Mouse (Mus musculus) MEL (cell line): ENCODE results near the gene Pex11b. TPM values are rescaled to one million over a fixed set of nuclear protein-coding genes. Genes with fewer than 3 reads are reported as not detected.

Experiments used
- DNase-seq: peaks from one replicate; pipeline ENCODE4 v3.0.0; 2011; ENCODE audit warnings: low read depth, low spot score
- H3K27ac ChIP-seq: 2 replicates; pipeline ENCODE4 v1.5.1; 2012; ENCODE audit warnings: low read depth, mild to moderate bottlenecking, control low read depth, low read length, moderate library complexity; ENCODE audit not compliant: control insufficient read depth
- H3K27me3 ChIP-seq, 2 experiments: fragments of 150-350 bp in 1 of 2; sonication (generic) in 1 of 2; 2 replicates each; pipeline ENCODE4 v1.6.1; 2012; ENCODE audit warnings: low read length in 2 of 2, mild to moderate bottlenecking in 2 of 2, improper control_type of control experiment in 1 of 2, moderate library complexity in 1 of 2; ENCODE audit not compliant: insufficient read depth in 2 of 2, control insufficient read depth in 1 of 2
- H3K36me3 ChIP-seq, 2 experiments: 2 replicates each; pipeline ENCODE4 v1.6.1; 2012 to 2014; ENCODE audit warnings: low read length in 2 of 2, improper control_type of control experiment in 1 of 2, inconsistent platforms in 1 of 2, mild to moderate bottlenecking in 1 of 2; ENCODE audit not compliant: insufficient read depth in 2 of 2, control insufficient read depth in 1 of 2
- H3K4me1 ChIP-seq, 2 experiments: fragments of 150-350 bp in 1 of 2; sonication (generic) in 1 of 2; 2 replicates each; pipeline ENCODE4 v1.6.1; 2012; ENCODE audit warnings: low read length in 2 of 2, improper control_type of control experiment in 1 of 2, mild to moderate bottlenecking in 1 of 2; ENCODE audit not compliant: insufficient read depth in 2 of 2, control insufficient read depth in 1 of 2
- H3K4me3 ChIP-seq, 2 experiments: fragments of 150-350 bp in 1 of 2; sonication (generic) in 1 of 2; 2 replicates each; pipeline ENCODE4 v1.5.1; 2012; ENCODE audit warnings: low read depth in 2 of 2, low read length in 2 of 2, mild to moderate bottlenecking in 2 of 2, moderate library complexity in 2 of 2, control low read depth in 1 of 2, improper control_type of control experiment in 1 of 2; ENCODE audit not compliant: control insufficient read depth in 1 of 2, insufficient read depth in 1 of 2
- H3K79me2 ChIP-seq: 2 replicates; pipeline ENCODE4 v1.6.1; 2012; ENCODE audit warnings: mild to moderate bottlenecking, low read length, moderate library complexity; ENCODE audit not compliant: control insufficient read depth, poor library complexity, insufficient read depth
- H3K9ac ChIP-seq: 2 replicates; pipeline ENCODE4 v1.6.1; 2012; ENCODE audit warnings: low read depth, mild to moderate bottlenecking, control low read depth, low read length, moderate library complexity; ENCODE audit not compliant: control insufficient read depth, poor library complexity, severe bottlenecking
- H3K9me3 ChIP-seq: fragments of 150-350 bp; sonication (generic); replicated peaks from 2 replicates; pipeline ENCODE4 v1.6.1; 2012; ENCODE audit warnings: mild to moderate bottlenecking, low read length, improper control_type of control experiment, moderate library complexity; ENCODE audit not compliant: insufficient read depth
- CTCF ChIP-seq, 3 experiments: IDR thresholded peaks in 2 of 3; conservative IDR thresholded peaks in 1 of 3; 2 replicates each; pipeline ENCODE4 v1.5.1; 2011 to 2012; ENCODE audit warnings: low read length in 3 of 3, low read depth in 2 of 3, mild to moderate bottlenecking in 2 of 3, improper control_type of control experiment in 1 of 3, inconsistent platforms in 1 of 3, mixed read lengths in 1 of 3, moderate library complexity in 1 of 3; ENCODE audit not compliant: control insufficient read depth in 1 of 3, insufficient read depth in 1 of 3, poor library complexity in 1 of 3, severe bottlenecking in 1 of 3
- GABPA ChIP-seq: IDR thresholded peaks from 2 replicates; pipeline ENCODE4 v1.6.1; 2012; ENCODE audit warnings: low read depth, mild to moderate bottlenecking, inconsistent platforms, low read length, improper control_type of control experiment, moderate library complexity
- HCFC1 ChIP-seq: IDR thresholded peaks from 2 replicates; pipeline ENCODE4 v1.6.1; 2012; ENCODE audit warnings: low read depth, mild to moderate bottlenecking, inconsistent platforms, low read length, improper control_type of control experiment, moderate library complexity
- SMC3 ChIP-seq: IDR thresholded peaks from 2 replicates; pipeline ENCODE4 v1.6.1; 2011; ENCODE audit warnings: low read depth, low read length, improper control_type of control experiment
- ZMIZ1 ChIP-seq: IDR thresholded peaks from 2 replicates; pipeline ENCODE4 v1.6.1; 2012; ENCODE audit warnings: low read depth, mild to moderate bottlenecking, inconsistent platforms, low read length, improper control_type of control experiment, moderate library complexity
- ZNF384 ChIP-seq: IDR thresholded peaks from 2 replicates; pipeline ENCODE4 v1.6.1; 2012; ENCODE audit warnings: low read depth, mild to moderate bottlenecking, inconsistent platforms, low read length, improper control_type of control experiment
- polyA plus RNA-seq, 2 experiments: library from polyadenylated mRNA; stranded (reverse) in 1 of 2; unstranded in 1 of 2; fragments of >175 nt in 1 of 2; fragments of >200 nt in 1 of 2; gene quantifications; 2 replicates each; pipeline versions ENCODE4 v1.2.1 to v1.2.4; 2012; ENCODE audit warnings: low replicate concordance in 2 of 2, low read depth in 1 of 2; ENCODE audit not compliant: insufficient read length in 2 of 2, insufficient read depth in 1 of 2, missing spikeins in 1 of 2
- total RNA-seq: library from RNA; depleted of rRNA; stranded (reverse); fragments of 300-350 nt; gene quantifications from 2 replicates; pipeline ENCODE4 v1.2.3, GENCODE M21; 2012; rRNA removed

Gene Pex11b
- total and polyA plus RNA-seq, 3 experiments, result 38.2 to 82.8 TPM; not detected in 1

DNA sequence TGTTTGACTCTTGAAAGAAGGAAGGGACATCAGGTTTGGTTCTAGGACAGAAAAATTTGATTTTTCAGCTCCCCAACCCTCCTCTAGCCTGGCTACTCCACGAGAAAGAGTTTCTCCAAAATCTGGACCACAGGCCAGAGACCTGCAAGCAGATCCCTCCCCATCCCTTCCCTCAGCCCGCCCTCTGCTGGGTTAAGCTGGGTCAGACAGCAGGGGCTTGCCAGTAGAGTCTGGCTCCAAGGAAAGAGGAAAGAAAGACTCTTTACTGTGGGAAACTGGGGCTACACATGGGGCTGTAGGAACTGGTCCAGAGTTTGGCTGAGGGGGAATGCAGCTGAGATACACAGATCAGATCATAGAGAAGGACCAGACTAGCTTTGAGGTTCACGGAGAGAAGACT is 57.3 kb downstream of the Pex11b start:
- Histone ChIP-seq H3K36me3 (peaks cover 0 to 19% of the 10 kb centered on the region in 2 experiments; a peak in 2 of 4 replicates), H3K27me3 (no peaks in the 10 kb centered on the region), H3K9me3 (no peaks in the 10 kb centered on the region), H3K27ac (no peak overlapping the region), H3K79me2 (peaks cover 3% of the 10 kb centered on the region; the same call in 1 of the 2 replicates), H3K4me1 (peaks cover 16 to 22% of the 10 kb centered on the region in 2 experiments), H3K4me3 (no peak overlapping the region), H3K9ac (no peak overlapping the region)
- TF ChIP-seq SMC3, result peak; percentile 19; the same call in 1 of the 2 replicates
- peak; percentile 8 to 43 (median 32); a peak in 4 of 6 replicates for TF ChIP-seq CTCF (IDR thresholded peaks at IDR 0.05 in 2 of 3, conservative IDR thresholded peaks at IDR 0.05 in 1 of 3; ENCODE audit: control insufficient read depth in 1 of 3, insufficient read depth in 1 of 3, low read depth in 2 of 3, low read length in 3 of 3, poor library complexity in 1 of 3, severe bottlenecking in 1 of 3)
- no peak for TF ChIP-seq GABPA
- DNase-seq, result no peak

DNA sequence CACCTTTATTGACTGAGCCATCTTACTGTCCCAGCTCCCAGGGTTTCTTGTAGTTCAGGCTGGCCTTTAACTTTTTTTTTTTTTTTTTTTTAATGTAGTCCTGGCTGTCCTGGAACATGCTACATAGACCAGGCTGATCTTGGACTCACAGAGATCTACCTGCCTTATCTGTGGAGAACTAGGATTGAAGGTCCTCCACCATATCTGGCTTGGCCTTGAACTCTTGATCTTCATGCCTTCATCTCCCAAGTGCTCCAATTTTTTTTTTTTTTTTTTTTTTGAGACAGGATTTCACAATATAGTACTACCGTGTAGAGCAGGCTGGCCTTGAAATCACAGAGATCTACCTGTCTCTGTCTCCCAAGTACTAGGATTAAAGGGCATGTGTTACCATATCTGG is 58.4 kb downstream of the Pex11b start:
- H3K4me1 ChIP-seq, result peaks cover 14 to 25% of the 10 kb centered on the region in 2 experiments
- no peaks in the 10 kb centered on the region for H3K9me3 ChIP-seq
- no peak overlapping the region for H3K9ac ChIP-seq
- no peak for DNase-seq
- no peak overlapping the region for H3K4me3 ChIP-seq
- TF ChIP-seq HCFC1, result no peak
- no peak for TF ChIP-seq ZMIZ1
- peak; percentile 63 for TF ChIP-seq ZNF384
- peaks cover 0 to 20% of the 10 kb centered on the region in 2 experiments; a peak in 2 of 4 replicates for H3K36me3 ChIP-seq
- no peaks in the 10 kb centered on the region for H3K27me3 ChIP-seq
- no peak overlapping the region for H3K27ac ChIP-seq
- H3K79me2 ChIP-seq, result peaks cover 3% of the 10 kb centered on the region; the same call in 1 of the 2 replicates

Other genes with a start within 250 kb of the Pex11b start
- gene BC107364, start 183.1 kb upstream of the Pex11b start, total RNA-seq, result not detected in 2 replicates
- under 1 TPM in 1 of 2 experiments, not detected in 1; 0.17 TPM for gene BC107364, start 183.1 kb upstream of the Pex11b start, polyA plus RNA-seq
- gene Hfe2, start 110.2 kb upstream of the Pex11b start, total RNA-seq, result not detected in 2 replicates
- not detected for gene Hfe2, start 110.2 kb upstream of the Pex11b start, polyA plus RNA-seq
- gene Txnip, start 77.4 kb upstream of the Pex11b start, total RNA-seq, result 183 and 191 TPM in 2 replicates
- gene Txnip, start 77.4 kb upstream of the Pex11b start, polyA plus RNA-seq, result 1,000 to 10,000 TPM in 1 of 2 experiments, 100 to 1,000 TPM in 1; 237 to 1,680 TPM
- gene Gm16253, start 58.4 kb upstream of the Pex11b start, total RNA-seq, result not detected in 2 replicates
- 1 to 10 TPM in 1 of 2 experiments, not detected in 1; 1.4 TPM for gene Gm16253, start 58.4 kb upstream of the Pex11b start, polyA plus RNA-seq
- 26.4 and 31.1 TPM in 2 replicates for gene Polr3gl, start 41.2 kb upstream of the Pex11b start, total RNA-seq
- 10 to 100 TPM in 1 of 2 experiments, not detected in 1; 39.8 TPM for gene Polr3gl, start 41.2 kb upstream of the Pex11b start, polyA plus RNA-seq
- gene Ankrd34a, start 38.7 kb upstream of the Pex11b start, total RNA-seq, result 0.15 and 0.16 TPM in 2 replicates
- under 1 TPM in 1 of 2 experiments, not detected in 1; 0.78 TPM for gene Ankrd34a, start 38.7 kb upstream of the Pex11b start, polyA plus RNA-seq
- gene Lix1l, start 34.2 kb upstream of the Pex11b start, total RNA-seq, result 5.4 and 6.1 TPM in 2 replicates
- gene Lix1l, start 34.2 kb upstream of the Pex11b start, polyA plus RNA-seq, result 10 to 100 TPM in 1 of 2 experiments, not detected in 1; 17.0 TPM
- gene Rbm8a, start 5.4 kb upstream of the Pex11b start, total RNA-seq, result 214 and 231 TPM in 2 replicates
- gene Rbm8a, start 5.4 kb upstream of the Pex11b start, polyA plus RNA-seq, result 100 to 1,000 TPM in 1 of 2 experiments, not detected in 1; 363 TPM
- 0.16 and 0.19 TPM in 2 replicates for gene Gm42957, start 98 bp downstream of the Pex11b start, total RNA-seq
- gene Gm42957, start 98 bp downstream of the Pex11b start, polyA plus RNA-seq, result under 1 TPM in 1 of 2 experiments, not detected in 1; 0.06 TPM
- gene Itga10, start 10.2 kb downstream of the Pex11b start, total RNA-seq, result 0.65 and 1.0 TPM in 2 replicates
- 1 to 10 TPM in 1 of 2 experiments, not detected in 1; 2.9 TPM for gene Itga10, start 10.2 kb downstream of the Pex11b start, polyA plus RNA-seq
- 0.46 and 0.62 TPM in 2 replicates for gene Ankrd35, start 34.8 kb downstream of the Pex11b start, total RNA-seq
- gene Ankrd35, start 34.8 kb downstream of the Pex11b start, polyA plus RNA-seq, result under 1 TPM in 1 of 2 experiments, not detected in 1; 0.77 TPM
- 5.9 and 6.0 TPM in 2 replicates for gene Pias3, start 61.0 kb downstream of the Pex11b start, total RNA-seq
- 10 to 100 TPM in 1 of 2 experiments, not detected in 1; 26.8 TPM for gene Pias3, start 61.0 kb downstream of the Pex11b start, polyA plus RNA-seq
- gene Nudt17, start 73.2 kb downstream of the Pex11b start, total RNA-seq, result 2.4 and 2.7 TPM in 2 replicates
- 1 to 10 TPM in 1 of 2 experiments, not detected in 1; 6.5 TPM for gene Nudt17, start 73.2 kb downstream of the Pex11b start, polyA plus RNA-seq
- 48.3 and 53.1 TPM in 2 replicates for gene Polr3c, start 92.3 kb downstream of the Pex11b start, total RNA-seq
- 100 to 1,000 TPM; 122 to 224 TPM for gene Polr3c, start 92.3 kb downstream of the Pex11b start, polyA plus RNA-seq
- gene Rnf115, start 92.3 kb downstream of the Pex11b start, total RNA-seq, result 43.2 and 52.2 TPM in 2 replicates
- 10 to 100 TPM; 66.1 to 71.8 TPM for gene Rnf115, start 92.3 kb downstream of the Pex11b start, polyA plus RNA-seq
- gene Pdzk1, start 193.9 kb downstream of the Pex11b start, total RNA-seq, result 0.20 and 0.27 TPM in 2 replicates
- gene Pdzk1, start 193.9 kb downstream of the Pex11b start, polyA plus RNA-seq, result under 1 TPM in 1 of 2 experiments, not detected in 1; 0.18 TPM
- gene Cd160, start 194.0 kb downstream of the Pex11b start, total RNA-seq, result 0.04 TPM in 1 of 2 replicates, not detected in the other
- under 1 TPM in 1 of 2 experiments, not detected in 1; 0.32 TPM for gene Cd160, start 194.0 kb downstream of the Pex11b start, polyA plus RNA-seq